Mouse (Mus musculus): ENCODE measurements around the gene Wasl.

DNA sequence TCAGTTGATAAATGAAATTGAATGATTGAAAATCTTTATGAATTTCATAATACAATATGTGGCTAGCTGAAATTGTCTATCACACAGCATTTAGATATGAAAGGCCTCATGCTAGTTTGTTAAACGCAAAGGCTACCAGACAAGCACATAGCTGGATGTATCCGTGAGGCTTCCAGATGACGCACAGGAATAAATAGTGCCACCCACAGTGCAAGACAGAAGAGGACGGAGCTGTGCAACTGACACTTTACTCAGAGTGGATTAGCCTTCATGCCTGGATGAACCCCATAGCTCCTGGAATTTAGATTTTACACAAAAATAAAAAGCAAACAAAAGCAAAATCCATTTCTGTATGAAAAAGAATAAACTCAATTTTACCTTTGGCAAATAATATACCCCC, 50.9 kb downstream of the Wasl start:
- TF ChIP-seq POLR2A (IDR thresholded peaks at IDR 0.05; ENCODE audit: low read depth, low read length) (no peak), CTCF (IDR thresholded peaks at IDR 0.05; ENCODE audit: extremely low read depth, insufficient read length, insufficient replicate concordance, low read depth, low read length) (no peak)

Data from small intestine, adult 2 months (tissue).